Mouse (Mus musculus): Measurements from ENCODE around the gene Fam114a1.

Gene Fam114a1

GRCm38 (mm10) chr5:65005251-65005650 lies 35.4 kb downstream of the Fam114a1 start:
- DNase-seq (ENCODE audit: low read depth) = no peak

GRCm38 (mm10) chr5:65006011-65006491 lies 36.2 kb downstream of the Fam114a1 start:
- DNase-seq (ENCODE audit: low read depth) = no peak

- no peak for DNase-seq (ENCODE audit: low read depth)
These were observed 42.2 kb downstream of the Fam114a1 start for GRCm38 (mm10) chr5:65011901-65012573.

GRCm38 (mm10) chr5:65015508-65015907 lies 45.6 kb downstream of the Fam114a1 start:
- no peak for DNase-seq (ENCODE audit: low read depth)

- DNase-seq (ENCODE audit: low read depth) = peak; percentile 93
These were observed 49.2 kb downstream of the Fam114a1 start for GRCm38 (mm10) chr5:65019109-65019508.

- DNase-seq (ENCODE audit: low read depth) = peak; percentile 89
These were observed 50.0 kb downstream of the Fam114a1 start for GRCm38 (mm10) chr5:65019823-65020222.

GRCm38 (mm10) chr5:65022006-65022405 lies 52.1 kb downstream of the Fam114a1 start:
- no peak for DNase-seq (ENCODE audit: low read depth)

GRCm38 (mm10) chr5:65024641-65025040 lies 54.8 kb downstream of the Fam114a1 start:
- no peak for DNase-seq (ENCODE audit: low read depth)

GRCm38 (mm10) chr5:65025916-65026315 lies 56.0 kb downstream of the Fam114a1 start:
- DNase-seq (ENCODE audit: low read depth) = peak; percentile 82

GRCm38 (mm10) chr5:65026776-65027175 lies 56.9 kb downstream of the Fam114a1 start:
- DNase-seq (ENCODE audit: low read depth) = no peak

GRCm38 (mm10) chr5:65028019-65028418 lies 58.1 kb downstream of the Fam114a1 start:
- no peak for DNase-seq (ENCODE audit: low read depth)

- DNase-seq (ENCODE audit: low read depth) = no peak
These were observed 66.7 kb downstream of the Fam114a1 start for GRCm38 (mm10) chr5:65036597-65036996.

- DNase-seq (ENCODE audit: low read depth) = peak; percentile 92
These were observed 68.4 kb downstream of the Fam114a1 start for GRCm38 (mm10) chr5:65038305-65038704.

GRCm38 (mm10) chr5:65038811-65039571 lies 69.1 kb downstream of the Fam114a1 start:
- DNase-seq (ENCODE audit: low read depth) = no peak

- peak; percentile 26 for DNase-seq (ENCODE audit: low read depth)
These were observed 70.6 kb downstream of the Fam114a1 start for GRCm38 (mm10) chr5:65040463-65040862.

GRCm38 (mm10) chr5:65043407-65043895 lies 73.6 kb downstream of the Fam114a1 start:
- no peak for DNase-seq (ENCODE audit: low read depth)

- DNase-seq (ENCODE audit: low read depth) = no peak
These were observed 75.9 kb downstream of the Fam114a1 start for GRCm38 (mm10) chr5:65045642-65046370.

GRCm38 (mm10) chr5:65046442-65047284 lies 76.8 kb downstream of the Fam114a1 start:
- DNase-seq (ENCODE audit: low read depth) = no peak

GRCm38 (mm10) chr5:65047285-65047855 lies 77.5 kb downstream of the Fam114a1 start:
- DNase-seq (ENCODE audit: low read depth) = no peak

- no peak for DNase-seq (ENCODE audit: low read depth)
These were observed 80.0 kb downstream of the Fam114a1 start for GRCm38 (mm10) chr5:65049880-65050279.

GRCm38 (mm10) chr5:65051513-65051912 lies 81.6 kb downstream of the Fam114a1 start:
- DNase-seq (ENCODE audit: low read depth) = no peak
